Mouse (Mus musculus): Measurements from ENCODE around the gene Grik3. TPM values are rescaled to one million over a fixed set of nuclear protein-coding genes. Genes with fewer than 3 reads are reported as not detected.

The Grik3 gene
- polyA plus RNA-seq, 1 experiment from 2014 or later, result 0.11 TPM

DNA sequence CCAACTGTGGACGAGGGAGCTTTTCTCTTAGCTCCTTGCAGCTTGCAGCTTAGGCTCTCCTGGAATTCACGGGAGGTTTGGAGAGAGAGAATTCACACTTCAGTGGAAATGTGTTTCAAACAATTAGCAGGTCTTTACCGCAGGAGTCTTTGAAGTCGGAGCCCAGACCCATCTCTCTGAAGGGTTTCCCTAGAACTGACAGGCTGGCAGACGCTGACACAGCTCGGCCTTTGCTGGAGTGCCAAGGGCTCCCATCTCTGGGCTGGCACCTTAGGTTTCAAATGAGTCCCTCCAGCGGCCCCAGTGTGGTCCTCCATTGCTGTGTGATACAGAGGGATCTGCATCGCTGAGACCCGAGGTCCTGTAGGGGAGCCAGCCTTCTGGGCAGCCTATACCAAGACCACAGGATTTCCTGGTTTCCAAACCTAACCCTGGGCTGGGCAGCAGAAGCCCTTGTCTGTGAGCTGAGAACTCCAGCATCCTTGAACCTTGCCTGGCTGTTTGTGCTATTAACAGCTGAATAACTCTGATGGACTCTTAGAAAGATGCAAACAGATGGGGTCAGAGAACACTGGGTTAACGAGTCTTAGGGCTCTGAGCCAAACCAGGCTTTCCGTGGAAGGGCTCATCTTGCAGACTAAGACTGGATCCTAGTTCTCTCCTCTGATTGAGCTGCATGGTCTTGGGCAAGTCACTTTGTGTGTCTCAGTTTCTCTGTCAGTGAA, 83.6 kb downstream of the Grik3 start:
- Histone ChIP-seq H3K9ac (replicated peaks; ENCODE audit: low read length) (no peak overlapping the region), H3K4me1 (ENCODE audit: insufficient read depth, low read length) (no peaks in the 10 kb centered on the region; the same call in 1 of the 2 replicates), H3K36me3 (ENCODE audit: insufficient read depth, low read length) (no peaks in the 10 kb centered on the region), H3K9me3 (ENCODE audit: low read length) (no peaks in the 10 kb centered on the region), H3K4me3 (ENCODE audit: low read length) (no peak overlapping the region), H3K27me3 (ENCODE audit: insufficient read depth, low read length) (peaks cover 30% of the 10 kb centered on the region), H3K27ac (ENCODE audit: low read length) (no peak overlapping the region), H3K4me2 (replicated peaks; ENCODE audit: low read depth, low read length) (no peak overlapping the region)
- WGBS, result 5% methylated on average over 11 of the region's 11 CpGs
- ATAC-seq (ENCODE audit: low FRiP score, low TSS enrichment), result no peak

DNA sequence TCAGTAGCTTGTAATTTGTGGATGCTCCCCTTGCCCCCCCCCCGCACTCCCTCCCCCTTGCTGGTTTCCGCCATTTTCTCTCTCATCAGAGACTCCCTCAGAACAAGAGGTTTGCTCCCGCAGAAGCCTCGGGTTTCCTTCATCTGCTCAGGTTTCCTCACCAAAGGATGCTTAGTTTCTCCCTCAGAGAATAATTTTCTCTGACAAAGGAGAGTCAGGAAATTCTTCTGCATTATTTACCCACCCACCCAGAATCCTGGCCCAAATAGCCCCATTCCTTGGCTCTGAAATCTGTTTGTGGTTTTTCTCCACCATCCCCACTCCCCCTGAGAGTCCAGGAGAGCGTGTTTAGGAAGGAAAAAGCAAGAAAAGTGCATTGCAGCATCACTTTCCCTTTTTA, 89.8 kb downstream of the Grik3 start:
- Histone ChIP-seq H3K9me3 (ENCODE audit: low read length) (no peaks in the 10 kb centered on the region), H3K9ac (replicated peaks; ENCODE audit: low read length) (no peak overlapping the region), H3K4me3 (ENCODE audit: low read length) (no peak overlapping the region), H3K27me3 (ENCODE audit: insufficient read depth, low read length) (no peaks in the 10 kb centered on the region), H3K4me1 (ENCODE audit: insufficient read depth, low read length) (no peaks in the 10 kb centered on the region), H3K27ac (ENCODE audit: low read length) (no peak overlapping the region), H3K36me3 (ENCODE audit: insufficient read depth, low read length) (no peaks in the 10 kb centered on the region), H3K4me2 (replicated peaks; ENCODE audit: low read depth, low read length) (no peak overlapping the region)
- ATAC-seq (ENCODE audit: low FRiP score, low TSS enrichment), result no peak
- WGBS, result 29% methylated on average over 5 of the region's 5 CpGs

DNA sequence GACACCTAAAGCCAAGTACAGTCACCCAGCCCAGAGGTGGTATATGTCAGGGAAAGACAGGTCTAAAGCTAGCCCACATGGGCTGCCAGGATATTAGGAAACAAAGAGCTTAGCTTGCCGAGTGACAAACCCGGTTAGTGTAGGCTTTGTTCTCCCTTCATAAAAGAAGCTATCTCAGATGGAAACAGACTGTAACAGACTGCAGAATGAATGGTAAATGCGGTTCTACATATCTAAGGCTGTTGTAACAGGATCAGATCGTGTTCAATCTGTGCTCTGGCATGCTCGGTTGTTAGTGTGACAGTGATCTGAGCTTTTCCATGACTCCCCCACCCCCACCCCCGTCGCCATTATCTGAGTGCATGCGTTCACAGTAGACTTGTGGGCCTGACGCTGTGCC, 92.8 kb downstream of the Grik3 start:
- Histone ChIP-seq H3K9me3 (ENCODE audit: low read length) (no peaks in the 10 kb centered on the region), H3K27ac (ENCODE audit: low read length) (no peak overlapping the region), H3K4me3 (ENCODE audit: low read length) (no peak overlapping the region), H3K27me3 (ENCODE audit: insufficient read depth, low read length) (peaks cover 19% of the 10 kb centered on the region), H3K36me3 (ENCODE audit: insufficient read depth, low read length) (no peaks in the 10 kb centered on the region), H3K9ac (replicated peaks; ENCODE audit: low read length) (no peak overlapping the region), H3K4me2 (replicated peaks; ENCODE audit: low read depth, low read length) (no peak overlapping the region), H3K4me1 (ENCODE audit: insufficient read depth, low read length) (no peaks in the 10 kb centered on the region)
- ATAC-seq (ENCODE audit: low FRiP score, low TSS enrichment), result no peak
- 80% methylated on average over 9 of the region's 9 CpGs for WGBS

DNA sequence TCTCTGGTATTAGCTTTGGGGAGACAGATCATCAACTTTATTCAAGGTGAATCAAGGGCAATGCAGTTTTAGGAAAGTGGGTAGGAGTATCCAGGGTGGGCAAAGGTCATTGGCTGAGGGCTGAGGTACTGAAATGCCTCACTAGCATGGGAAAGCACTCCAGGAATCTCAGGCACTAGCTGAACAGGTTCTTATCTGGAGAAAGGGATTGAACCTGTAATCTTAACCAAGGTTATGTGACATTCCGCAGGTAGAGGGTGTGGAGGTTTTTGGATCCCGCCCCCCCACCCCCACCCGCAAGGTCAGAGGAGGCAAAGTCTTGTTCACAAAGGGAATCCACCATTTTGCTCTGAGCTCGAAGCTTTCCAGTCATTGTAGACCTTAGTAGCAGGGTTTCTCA, 93.4 kb downstream of the Grik3 start:
- 81% methylated on average over 4 of the region's 4 CpGs for WGBS
- no peak for ATAC-seq (ENCODE audit: low FRiP score, low TSS enrichment)
- H3K9me3 ChIP-seq (ENCODE audit: low read length), result no peaks in the 10 kb centered on the region
- H3K36me3 ChIP-seq (ENCODE audit: insufficient read depth, low read length), result no peaks in the 10 kb centered on the region
- H3K27me3 ChIP-seq (ENCODE audit: insufficient read depth, low read length), result peaks cover 24% of the 10 kb centered on the region
- H3K9ac ChIP-seq (replicated peaks; ENCODE audit: low read length), result no peak overlapping the region
- no peak overlapping the region for H3K4me3 ChIP-seq (ENCODE audit: low read length)
- H3K4me1 ChIP-seq (ENCODE audit: insufficient read depth, low read length), result no peaks in the 10 kb centered on the region
- no peak overlapping the region for H3K4me2 ChIP-seq (replicated peaks; ENCODE audit: low read depth, low read length)
- no peak overlapping the region for H3K27ac ChIP-seq (ENCODE audit: low read length)

DNA sequence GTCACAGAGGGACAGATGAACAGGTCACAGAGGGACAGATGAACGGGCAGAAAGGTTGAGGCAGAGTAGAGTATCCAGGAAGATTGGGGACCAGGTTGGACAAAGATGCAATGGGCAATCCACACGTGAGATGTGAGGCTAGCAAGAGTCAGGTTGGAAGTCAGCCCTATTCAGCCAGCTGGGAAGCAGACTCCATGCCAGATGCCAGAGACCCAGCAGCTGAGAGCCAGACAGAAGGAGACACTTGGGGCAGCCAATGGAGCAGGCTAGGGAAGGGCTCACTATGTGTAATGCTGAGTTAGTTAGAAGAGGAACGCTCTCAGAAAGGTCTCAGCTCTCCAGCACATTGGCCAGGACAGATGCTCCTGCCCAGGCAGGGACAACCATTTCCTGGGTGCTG, 94.2 kb downstream of the Grik3 start:
- no peak overlapping the region for H3K9ac ChIP-seq (replicated peaks; ENCODE audit: low read length)
- no peaks in the 10 kb centered on the region for H3K9me3 ChIP-seq (ENCODE audit: low read length)
- H3K36me3 ChIP-seq (ENCODE audit: insufficient read depth, low read length), result no peaks in the 10 kb centered on the region
- peaks cover 30% of the 10 kb centered on the region for H3K27me3 ChIP-seq (ENCODE audit: insufficient read depth, low read length)
- no peak overlapping the region for H3K4me2 ChIP-seq (replicated peaks; ENCODE audit: low read depth, low read length)
- ATAC-seq (ENCODE audit: low FRiP score, low TSS enrichment), result no peak
- H3K4me3 ChIP-seq (ENCODE audit: low read length), result no peak overlapping the region
- WGBS, result 83% methylated on average over 3 of the region's 3 CpGs
- no peaks in the 10 kb centered on the region for H3K4me1 ChIP-seq (ENCODE audit: insufficient read depth, low read length)
- no peak overlapping the region for H3K27ac ChIP-seq (ENCODE audit: low read length)

DNA sequence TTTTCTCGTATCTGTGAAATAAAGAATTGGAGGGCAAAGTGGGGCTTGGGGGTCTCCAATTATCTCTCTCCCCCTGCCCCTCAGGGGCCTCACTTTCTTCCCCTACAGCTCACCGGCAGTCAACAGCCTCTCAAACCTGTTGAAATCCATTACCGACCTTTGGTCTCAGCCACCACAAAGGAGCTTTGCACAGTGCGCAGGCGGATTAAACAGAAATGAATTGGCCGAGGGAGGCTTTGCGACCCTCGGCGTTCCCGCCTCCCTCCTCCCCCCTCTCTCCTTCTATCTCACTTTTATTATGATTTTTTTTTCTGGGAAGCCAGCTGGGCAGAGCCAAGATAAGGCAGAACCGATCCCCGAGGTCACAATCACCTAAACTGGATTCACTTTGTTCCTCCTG, 97.1 kb downstream of the Grik3 start:
- Histone ChIP-seq H3K27ac (ENCODE audit: low read length) (no peak overlapping the region), H3K27me3 (ENCODE audit: insufficient read depth, low read length) (peaks cover 43% of the 10 kb centered on the region), H3K36me3 (ENCODE audit: insufficient read depth, low read length) (no peaks in the 10 kb centered on the region), H3K4me1 (ENCODE audit: insufficient read depth, low read length) (no peaks in the 10 kb centered on the region), H3K9ac (replicated peaks; ENCODE audit: low read length) (no peak overlapping the region), H3K9me3 (ENCODE audit: low read length) (no peaks in the 10 kb centered on the region), H3K4me2 (replicated peaks; ENCODE audit: low read depth, low read length) (no peak overlapping the region), H3K4me3 (ENCODE audit: low read length) (no peak overlapping the region)
- no peak for ATAC-seq (ENCODE audit: low FRiP score, low TSS enrichment)
- WGBS, result 26% methylated on average over 12 of the region's 12 CpGs

- no peak overlapping the region for H3K4me2 ChIP-seq (replicated peaks; ENCODE audit: low read depth, low read length)
- no peaks in the 10 kb centered on the region for H3K36me3 ChIP-seq (ENCODE audit: insufficient read depth, low read length)
- peak; percentile 59; the same call in 1 of the 2 replicates for ATAC-seq (ENCODE audit: low FRiP score, low TSS enrichment)
- no peaks in the 10 kb centered on the region for H3K4me1 ChIP-seq (ENCODE audit: insufficient read depth, low read length)
- no peak overlapping the region for H3K9ac ChIP-seq (replicated peaks; ENCODE audit: low read length)
- peaks cover 58% of the 10 kb centered on the region for H3K27me3 ChIP-seq (ENCODE audit: insufficient read depth, low read length)
- H3K4me3 ChIP-seq (ENCODE audit: low read length), result no peak overlapping the region
- 4% methylated on average over 14 of the region's 14 CpGs for WGBS
- H3K9me3 ChIP-seq (ENCODE audit: low read length), result no peaks in the 10 kb centered on the region
- no peak overlapping the region for H3K27ac ChIP-seq (ENCODE audit: low read length)
Measured at GRCm38 (mm10) chr4:125590241-125590919, 99.9 kb downstream of the Grik3 start.

GRCm38 (mm10) chr4:125592663-125593062, 102.2 kb downstream of the Grik3 start:
- Histone ChIP-seq H3K4me3 (ENCODE audit: low read length) (no peak overlapping the region), H3K27ac (ENCODE audit: low read length) (no peak overlapping the region), H3K27me3 (ENCODE audit: insufficient read depth, low read length) (peaks cover 48% of the 10 kb centered on the region), H3K9ac (replicated peaks; ENCODE audit: low read length) (no peak overlapping the region), H3K36me3 (ENCODE audit: insufficient read depth, low read length) (no peaks in the 10 kb centered on the region), H3K4me2 (replicated peaks; ENCODE audit: low read depth, low read length) (no peak overlapping the region), H3K9me3 (ENCODE audit: low read length) (no peaks in the 10 kb centered on the region), H3K4me1 (ENCODE audit: insufficient read depth, low read length) (no peaks in the 10 kb centered on the region)
- 7% methylated on average over 4 of the region's 4 CpGs for WGBS
- no peak for ATAC-seq (ENCODE audit: low FRiP score, low TSS enrichment)

DNA sequence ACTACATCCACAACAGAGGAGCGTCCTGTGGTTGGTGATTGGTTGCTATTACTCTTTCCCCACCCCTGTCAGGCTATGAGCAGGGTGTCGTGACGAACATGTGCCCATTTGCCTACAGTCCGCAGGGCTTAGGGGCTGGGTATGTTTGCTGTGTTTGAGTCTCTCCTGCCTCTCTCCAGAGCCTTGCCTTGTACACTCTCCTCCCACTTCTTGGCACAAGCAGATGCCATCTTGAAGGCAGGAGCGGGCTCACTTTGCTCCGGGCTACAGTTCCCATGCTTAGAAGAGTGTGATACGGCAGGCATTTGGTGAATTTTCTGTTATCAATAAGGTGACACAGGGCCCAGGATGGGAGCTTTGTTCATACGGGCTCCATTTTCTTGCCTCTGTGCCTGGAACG, 104.5 kb downstream of the Grik3 start:
- no peak overlapping the region for H3K9ac ChIP-seq (replicated peaks; ENCODE audit: low read length)
- H3K9me3 ChIP-seq (ENCODE audit: low read length), result no peaks in the 10 kb centered on the region
- no peak for ATAC-seq (ENCODE audit: low FRiP score, low TSS enrichment)
- peaks cover 29% of the 10 kb centered on the region; the same call in 1 of the 2 replicates for H3K27me3 ChIP-seq (ENCODE audit: insufficient read depth, low read length)
- H3K36me3 ChIP-seq (ENCODE audit: insufficient read depth, low read length), result no peaks in the 10 kb centered on the region
- H3K27ac ChIP-seq (ENCODE audit: low read length), result no peak overlapping the region
- 79% methylated on average over 9 of the region's 9 CpGs for WGBS
- no peak overlapping the region for H3K4me3 ChIP-seq (ENCODE audit: low read length)
- no peaks in the 10 kb centered on the region for H3K4me1 ChIP-seq (ENCODE audit: insufficient read depth, low read length)
- H3K4me2 ChIP-seq (replicated peaks; ENCODE audit: low read depth, low read length), result no peak overlapping the region

DNA sequence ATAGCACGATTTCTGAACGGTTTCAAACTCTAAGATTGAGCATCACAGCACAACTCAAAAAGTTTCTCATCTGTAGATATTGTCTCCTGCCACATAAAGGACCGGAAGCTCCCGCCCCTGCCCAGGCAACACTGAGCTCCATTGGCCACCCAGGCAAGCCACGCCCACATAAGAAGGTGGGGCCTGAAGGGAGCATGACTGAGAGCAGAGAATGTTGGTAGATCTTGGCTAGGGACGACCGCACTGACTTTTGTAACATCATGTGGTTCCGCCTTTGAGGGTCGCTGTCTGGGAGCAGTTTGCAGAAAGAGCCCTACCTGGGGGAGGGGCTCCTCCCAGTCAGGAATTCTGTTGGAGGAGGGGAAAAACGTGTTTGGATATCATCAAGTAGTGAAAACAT, 108.2 kb downstream of the Grik3 start:
- Histone ChIP-seq H3K9ac (replicated peaks; ENCODE audit: low read length) (no peak overlapping the region), H3K4me1 (ENCODE audit: insufficient read depth, low read length) (no peaks in the 10 kb centered on the region), H3K27me3 (ENCODE audit: insufficient read depth, low read length) (peaks cover 12% of the 10 kb centered on the region; the same call in 1 of the 2 replicates), H3K9me3 (ENCODE audit: low read length) (no peaks in the 10 kb centered on the region), H3K4me3 (ENCODE audit: low read length) (no peak overlapping the region), H3K36me3 (ENCODE audit: insufficient read depth, low read length) (no peaks in the 10 kb centered on the region), H3K4me2 (replicated peaks; ENCODE audit: low read depth, low read length) (no peak overlapping the region), H3K27ac (ENCODE audit: low read length) (no peak overlapping the region)
- no peak for ATAC-seq (ENCODE audit: low FRiP score, low TSS enrichment)
- 51% methylated on average over 10 of the region's 10 CpGs for WGBS

Measured in kidney, embryonic 16.5 days (tissue).